Mouse (Mus musculus) kidney, embryonic 15.5 days (tissue): ENCODE results near the gene 2010111I01Rik. TPM values are rescaled to one million over a fixed set of nuclear protein-coding genes. Genes with fewer than 3 reads are reported as not detected.

Experiments
- ATAC-seq: fragments of 200-750 bp; cut with Nextera tagmentation; replicated peaks from 2 replicates; pipeline ENCODE4 v1.8.0; 2017; ENCODE audit warnings: moderate TSS enrichment; ENCODE audit not compliant: low FRiP score
- H3K27ac ChIP-seq: fragments of 300-500 bp; sonication (generic); 2 replicates; pipeline ENCODE4 v1.5.1; 2015; ENCODE audit warnings: mild to moderate bottlenecking, inconsistent platforms
- H3K27me3 ChIP-seq: fragments of 300-500 bp; sonication (generic); 2 replicates; pipeline ENCODE4 v1.6.1; 2015; ENCODE audit warnings: inconsistent platforms
- H3K36me3 ChIP-seq: fragments of 300-500 bp; sonication (generic); 2 replicates; pipeline ENCODE4 v1.6.1; 2015; ENCODE audit warnings: inconsistent platforms
- H3K4me1 ChIP-seq: fragments of 300-500 bp; sonication (generic); 2 replicates; pipeline ENCODE4 v1.6.1; 2015; ENCODE audit warnings: inconsistent platforms
- H3K4me2 ChIP-seq: fragments of 300-500 bp; sonication (generic); 2 replicates; pipeline ENCODE4 v1.6.1; 2015; ENCODE audit warnings: moderate library complexity, mild to moderate bottlenecking, inconsistent platforms
- H3K4me3 ChIP-seq: fragments of 300-500 bp; sonication (generic); replicated peaks from 2 replicates; pipeline ENCODE4 v1.5.1; 2015; ENCODE audit warnings: mild to moderate bottlenecking, inconsistent platforms
- H3K9ac ChIP-seq: fragments of 300-500 bp; sonication (generic); 2 replicates; pipeline ENCODE4 v1.6.1; 2015; ENCODE audit warnings: mild to moderate bottlenecking, inconsistent platforms
- H3K9me3 ChIP-seq: fragments of 300-500 bp; sonication (generic); replicated peaks from 2 replicates; pipeline ENCODE4 v1.6.1; 2016; ENCODE audit warnings: inconsistent platforms
- WGBS: fragments of 180-500 bp; shearing (Covaris S2); methylation state at CpG from one replicate; pipeline ENCODE4 v1.1.7; 2015; ENCODE audit warnings: mixed read lengths; 5-methylcytosine and 5-hydroxymethylcytosine counted together
- polyA plus RNA-seq: library from polyadenylated mRNA; unstranded; fragments of >200 nt; fragmentation: Nextera tagmentation; extraction: Ambion mirVana; gene quantifications from 2 replicates; pipeline ENCODE4 v1.2.1, GENCODE M21; 2015

The 2010111I01Rik gene
- polyA plus RNA-seq, 1 experiment from 2014 or later, result 128 TPM

DNA sequence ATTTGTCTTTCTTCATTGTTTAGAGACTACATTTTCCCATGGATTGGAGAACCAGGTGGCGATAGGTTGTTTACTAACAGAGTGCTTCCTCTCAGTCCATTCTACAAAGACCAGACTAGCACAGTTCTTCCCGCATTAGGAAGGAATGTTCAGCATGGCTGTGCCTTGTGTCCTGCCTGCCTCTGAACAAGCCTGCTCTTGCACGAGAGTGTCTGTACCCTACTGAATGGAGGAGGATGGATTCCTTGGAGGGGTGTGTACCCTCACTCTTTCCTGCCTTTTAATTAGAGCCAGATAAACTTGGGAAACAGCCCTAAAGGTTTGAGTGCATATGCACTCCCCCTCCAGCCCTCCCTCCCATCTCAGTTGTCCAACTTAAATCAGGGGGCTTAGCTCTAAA lies 315.7 kb downstream of the 2010111I01Rik start:
- H3K9ac ChIP-seq, result peak overlapping the region; percentile 12; the same call in 1 of the 2 replicates
- H3K4me1 ChIP-seq, result peaks cover 74% of the 10 kb centered on the region
- no peaks in the 10 kb centered on the region for H3K9me3 ChIP-seq
- H3K27me3 ChIP-seq, result no peaks in the 10 kb centered on the region
- WGBS, result 36% methylated on average over 3 of the region's 3 CpGs
- H3K4me2 ChIP-seq, result peak overlapping the region; percentile 49
- no peak for ATAC-seq
- H3K4me3 ChIP-seq, result peak overlapping the region; percentile 16
- H3K27ac ChIP-seq, result peak overlapping the region; percentile 49; the same call in 1 of the 2 replicates
- H3K36me3 ChIP-seq, result peaks cover 36% of the 10 kb centered on the region

DNA sequence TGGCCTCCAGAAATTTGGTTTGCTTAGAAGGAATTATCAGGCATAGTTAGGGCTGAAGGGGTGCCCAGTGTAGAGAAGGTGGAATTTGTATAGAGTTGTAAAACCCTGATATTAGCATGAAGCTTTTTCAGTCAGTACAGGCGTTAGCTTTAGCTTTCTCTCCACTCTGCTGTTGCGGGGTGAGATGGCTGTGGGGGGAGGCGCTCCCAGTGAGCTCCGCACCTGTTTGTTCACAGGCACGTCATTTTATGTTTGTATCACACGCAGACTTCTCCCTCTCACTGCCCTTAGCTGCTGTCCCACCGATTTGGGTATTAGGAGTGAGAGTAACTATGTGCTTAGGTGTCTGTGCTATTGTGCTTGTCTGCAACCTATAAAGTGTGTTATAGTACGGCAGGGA lies 316.5 kb downstream of the 2010111I01Rik start:
- ATAC-seq, result no peak
- Histone ChIP-seq H3K27me3 (no peaks in the 10 kb centered on the region), H3K4me2 (peak overlapping the region; percentile 49; the same call in 1 of the 2 replicates), H3K27ac (0 out of 2 replicates have a peak overlapping the region, but pooled peaks have one; percentile 49), H3K36me3 (peaks cover 41% of the 10 kb centered on the region), H3K9me3 (no peaks in the 10 kb centered on the region), H3K4me1 (peaks cover 69% of the 10 kb centered on the region), H3K4me3 (no peak overlapping the region), H3K9ac (no peak overlapping the region)
- WGBS, result 74% methylated on average over 8 of the region's 8 CpGs

DNA sequence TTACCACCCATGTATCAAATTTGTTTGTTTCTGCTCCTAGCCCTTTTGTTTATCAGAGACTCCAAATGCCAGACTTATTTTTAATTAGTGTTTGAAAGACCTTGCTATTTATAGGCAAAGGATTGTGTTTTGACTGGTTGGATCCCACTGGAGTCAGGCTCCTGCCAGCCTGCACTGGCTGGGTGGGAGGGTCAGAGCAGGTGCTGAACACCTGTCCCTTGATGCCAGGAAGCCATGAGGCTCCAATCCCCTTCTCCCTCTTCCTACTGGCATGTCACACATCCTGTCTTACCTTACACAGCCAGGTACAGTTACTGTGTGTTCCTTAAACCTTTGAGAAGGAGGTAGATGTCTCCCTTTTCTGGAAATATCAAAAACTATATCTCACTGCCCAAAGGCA lies 318.5 kb downstream of the 2010111I01Rik start:
- no peak overlapping the region for H3K4me2 ChIP-seq
- H3K9me3 ChIP-seq, result no peaks in the 10 kb centered on the region
- H3K27me3 ChIP-seq, result no peaks in the 10 kb centered on the region
- H3K4me1 ChIP-seq, result peaks cover 60% of the 10 kb centered on the region
- ATAC-seq, result no peak
- H3K9ac ChIP-seq, result no peak overlapping the region
- no peak overlapping the region for H3K27ac ChIP-seq
- no peak overlapping the region for H3K4me3 ChIP-seq
- H3K36me3 ChIP-seq, result peaks cover 59% of the 10 kb centered on the region

DNA sequence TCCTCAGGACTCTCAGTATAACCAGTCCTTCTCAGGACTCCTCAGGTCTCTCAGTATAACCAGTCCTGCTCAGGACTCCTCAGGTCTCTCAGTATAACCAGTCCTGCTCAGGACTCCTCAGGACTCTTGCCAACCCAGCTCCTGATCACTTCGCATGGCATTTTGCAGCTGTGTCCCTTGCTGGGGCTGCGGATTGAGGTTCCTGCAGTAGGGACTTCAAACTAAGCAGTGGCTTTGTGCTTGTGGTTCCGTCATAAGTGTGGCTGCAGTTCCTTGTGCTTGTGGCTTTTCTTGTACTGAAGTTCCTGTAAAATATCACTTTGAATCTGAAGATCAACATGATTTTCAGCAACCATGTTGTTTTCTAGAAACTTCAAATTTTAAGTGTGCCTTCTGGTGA lies 320.1 kb downstream of the 2010111I01Rik start:
- Histone ChIP-seq H3K4me2 (no peak overlapping the region), H3K36me3 (peaks cover 71% of the 10 kb centered on the region), H3K9me3 (no peaks in the 10 kb centered on the region), H3K27me3 (no peaks in the 10 kb centered on the region), H3K9ac (no peak overlapping the region), H3K4me1 (peaks cover 55% of the 10 kb centered on the region), H3K4me3 (no peak overlapping the region), H3K27ac (no peak overlapping the region)
- WGBS, result 97% methylated on average over 3 of the region's 3 CpGs
- no peak for ATAC-seq

DNA sequence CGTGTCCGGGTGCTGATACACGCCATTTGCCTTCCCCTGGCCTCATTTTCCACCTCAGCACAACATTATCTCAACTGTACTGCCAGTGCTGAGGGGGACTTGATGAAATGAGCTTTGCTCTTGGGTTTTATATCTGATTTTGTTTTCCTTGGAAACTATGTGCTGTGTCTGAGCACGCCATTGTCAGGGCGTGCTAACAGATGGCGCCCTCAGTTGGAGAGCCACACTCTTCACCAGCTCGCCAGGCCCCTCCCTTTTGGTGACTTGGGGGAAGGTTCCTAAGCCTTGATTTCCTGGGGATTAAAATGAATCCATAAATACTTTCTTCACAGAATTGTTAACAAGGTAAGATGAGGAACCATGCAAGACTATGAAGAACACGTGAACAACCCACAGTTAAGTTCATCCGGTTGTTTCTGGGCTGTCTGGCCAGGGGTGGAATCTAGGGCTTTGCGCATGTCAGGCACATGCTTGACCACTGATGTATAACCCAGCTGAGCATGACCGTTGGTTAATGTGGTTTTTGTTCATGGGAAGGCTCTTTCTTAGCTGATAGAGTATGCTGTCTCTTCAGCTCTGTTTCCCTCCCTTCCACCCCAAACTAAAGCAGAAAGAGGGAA lies 321.9 kb downstream of the 2010111I01Rik start:
- H3K9ac ChIP-seq, result no peak overlapping the region
- peaks cover 89% of the 10 kb centered on the region for H3K36me3 ChIP-seq
- no peaks in the 10 kb centered on the region for H3K9me3 ChIP-seq
- no peak overlapping the region for H3K4me3 ChIP-seq
- H3K4me2 ChIP-seq, result no peak overlapping the region
- H3K4me1 ChIP-seq, result peaks cover 50% of the 10 kb centered on the region
- no peaks in the 10 kb centered on the region for H3K27me3 ChIP-seq
- 82% methylated on average over 11 of the region's 11 CpGs for WGBS
- ATAC-seq, result no peak
- no peak overlapping the region for H3K27ac ChIP-seq

DNA sequence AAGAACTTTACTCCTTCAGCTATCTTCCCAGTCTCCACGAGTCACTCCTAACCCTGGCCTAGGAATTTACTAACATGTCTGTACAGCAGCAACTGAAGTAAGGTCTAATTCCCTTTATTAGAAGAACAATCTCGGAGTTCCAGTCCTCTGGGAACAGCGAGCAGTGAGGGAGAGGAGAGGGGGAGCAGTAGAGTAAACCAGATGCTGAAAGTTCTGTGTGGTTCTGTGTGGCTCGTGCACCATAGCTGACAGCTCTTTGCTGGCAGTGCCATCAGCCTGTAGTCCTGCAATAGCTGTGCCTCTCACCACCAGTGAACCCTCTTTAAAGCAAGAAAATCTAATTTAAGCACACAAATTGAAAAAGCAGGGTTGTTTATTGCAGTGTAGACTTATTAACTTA lies 324.5 kb downstream of the 2010111I01Rik start:
- no peak for ATAC-seq
- peak overlapping the region; percentile 76 for H3K27ac ChIP-seq
- no peak overlapping the region for H3K4me2 ChIP-seq
- no peaks in the 10 kb centered on the region for H3K9me3 ChIP-seq
- peaks cover 76% of the 10 kb centered on the region for H3K36me3 ChIP-seq
- WGBS, result 46% methylated on average over 4 of the region's 4 CpGs
- no peaks in the 10 kb centered on the region for H3K27me3 ChIP-seq
- peaks cover 47% of the 10 kb centered on the region for H3K4me1 ChIP-seq
- H3K9ac ChIP-seq, result no peak overlapping the region
- no peak overlapping the region for H3K4me3 ChIP-seq

DNA sequence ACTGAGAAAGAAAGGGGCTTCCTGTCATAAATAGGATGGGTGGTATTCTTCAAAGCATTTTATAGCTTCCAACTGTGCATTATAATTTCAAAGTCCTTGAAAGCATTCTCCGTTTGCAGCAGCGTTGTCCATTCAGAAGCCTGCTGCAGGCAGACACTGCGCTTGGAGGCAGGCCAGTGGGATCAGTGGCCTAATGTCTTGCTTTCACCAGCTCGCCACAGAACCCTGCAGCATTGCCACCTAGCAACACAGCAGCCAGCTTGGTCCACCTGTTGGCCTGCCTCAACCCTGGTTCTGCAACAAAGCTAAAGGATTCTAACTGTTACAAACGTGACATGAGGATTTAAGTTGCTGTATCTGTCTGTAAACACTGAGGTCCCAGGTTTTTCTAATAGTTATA lies 325.0 kb downstream of the 2010111I01Rik start:
- WGBS, result 49% methylated on average over 5 of the region's 5 CpGs
- ATAC-seq, result no peak
- Histone ChIP-seq H3K4me2 (no peak overlapping the region), H3K27me3 (no peaks in the 10 kb centered on the region), H3K9ac (no peak overlapping the region), H3K4me1 (peaks cover 53% of the 10 kb centered on the region), H3K36me3 (peaks cover 75% of the 10 kb centered on the region), H3K4me3 (no peak overlapping the region), H3K9me3 (no peaks in the 10 kb centered on the region), H3K27ac (peak overlapping the region; percentile 46; the same call in 1 of the 2 replicates)

DNA sequence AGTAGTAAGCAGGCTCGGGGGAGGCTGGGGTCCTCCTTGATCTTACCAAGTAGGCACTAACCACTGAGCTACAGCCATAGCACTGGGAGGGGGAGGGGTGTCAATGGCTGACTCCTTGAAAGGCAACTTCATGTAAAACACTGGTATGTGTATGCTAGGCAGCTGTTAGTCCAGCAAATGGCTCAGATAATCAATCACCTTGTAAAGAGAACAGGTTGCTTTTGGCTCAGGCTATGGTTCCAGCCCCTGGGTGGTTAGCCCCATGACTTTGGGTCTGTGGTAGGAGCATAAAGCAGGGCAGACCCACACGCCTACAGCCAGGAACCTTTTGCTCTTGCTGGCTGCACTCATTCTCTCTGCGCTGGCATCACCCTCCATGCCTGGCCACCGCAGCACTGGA lies 325.4 kb downstream of the 2010111I01Rik start:
- no peak overlapping the region for H3K4me3 ChIP-seq
- peak overlapping the region; percentile 46 for H3K27ac ChIP-seq
- peaks cover 57% of the 10 kb centered on the region for H3K4me1 ChIP-seq
- ATAC-seq, result no peak
- H3K36me3 ChIP-seq, result peaks cover 71% of the 10 kb centered on the region
- no peak overlapping the region for H3K4me2 ChIP-seq
- no peak overlapping the region for H3K9ac ChIP-seq
- H3K27me3 ChIP-seq, result no peaks in the 10 kb centered on the region
- WGBS, result 89% methylated on average over 4 of the region's 4 CpGs
- H3K9me3 ChIP-seq, result no peaks in the 10 kb centered on the region

DNA sequence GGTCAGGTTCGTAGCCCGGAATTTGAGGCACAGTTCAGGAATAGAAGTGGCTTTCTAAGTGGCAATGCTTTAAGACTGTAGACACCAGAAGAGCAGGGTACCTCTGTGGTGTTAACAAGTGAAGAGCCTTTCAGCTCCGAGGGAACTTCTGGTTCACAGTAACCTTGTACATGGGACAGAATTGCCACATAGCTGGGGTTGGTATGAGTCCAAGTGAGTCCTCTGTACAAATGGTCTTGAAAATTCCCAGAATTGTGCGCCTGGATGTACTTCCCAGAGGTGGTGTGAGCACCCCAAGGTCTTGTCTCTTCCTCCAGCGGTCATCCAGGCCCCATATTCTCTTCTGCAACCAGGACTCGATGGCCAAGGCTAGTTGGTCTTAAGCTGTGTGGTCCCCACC lies 326.3 kb downstream of the 2010111I01Rik start:
- no peak overlapping the region for H3K27ac ChIP-seq
- peaks cover 71% of the 10 kb centered on the region for H3K36me3 ChIP-seq
- H3K9me3 ChIP-seq, result no peaks in the 10 kb centered on the region
- no peaks in the 10 kb centered on the region for H3K27me3 ChIP-seq
- no peak overlapping the region for H3K4me3 ChIP-seq
- H3K4me2 ChIP-seq, result no peak overlapping the region
- peaks cover 60% of the 10 kb centered on the region for H3K4me1 ChIP-seq
- ATAC-seq, result no peak
- 93% methylated on average over 6 of the region's 6 CpGs for WGBS
- H3K9ac ChIP-seq, result no peak overlapping the region

DNA sequence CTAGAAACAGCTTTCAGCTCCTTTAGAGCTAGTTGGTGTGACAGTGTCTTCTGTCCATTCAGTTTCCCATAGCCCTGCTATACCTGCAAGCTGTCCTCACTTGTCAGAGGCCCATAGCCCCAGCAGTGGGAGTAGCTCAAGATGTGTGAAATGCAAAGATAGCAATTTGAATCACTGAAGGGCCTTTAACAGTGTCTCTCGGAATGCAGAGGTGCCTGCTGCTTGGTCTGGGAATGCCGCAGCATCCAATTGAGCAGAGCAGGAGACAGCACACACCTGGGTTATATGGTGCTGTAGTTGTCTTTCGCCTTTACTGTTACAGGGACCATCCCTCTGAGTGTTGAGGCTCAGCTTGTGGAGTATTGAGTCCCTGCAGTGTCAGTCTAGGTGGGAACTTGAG lies 329.0 kb downstream of the 2010111I01Rik start:
- H3K4me2 ChIP-seq, result no peak overlapping the region
- WGBS, result 66% methylated on average over 3 of the region's 3 CpGs
- H3K9me3 ChIP-seq, result no peaks in the 10 kb centered on the region
- H3K4me3 ChIP-seq, result no peak overlapping the region
- peak overlapping the region; percentile 87 for H3K27ac ChIP-seq
- no peak overlapping the region for H3K9ac ChIP-seq
- peaks cover 71% of the 10 kb centered on the region for H3K36me3 ChIP-seq
- peaks cover 47% of the 10 kb centered on the region for H3K4me1 ChIP-seq
- H3K27me3 ChIP-seq, result no peaks in the 10 kb centered on the region
- no peak for ATAC-seq

DNA sequence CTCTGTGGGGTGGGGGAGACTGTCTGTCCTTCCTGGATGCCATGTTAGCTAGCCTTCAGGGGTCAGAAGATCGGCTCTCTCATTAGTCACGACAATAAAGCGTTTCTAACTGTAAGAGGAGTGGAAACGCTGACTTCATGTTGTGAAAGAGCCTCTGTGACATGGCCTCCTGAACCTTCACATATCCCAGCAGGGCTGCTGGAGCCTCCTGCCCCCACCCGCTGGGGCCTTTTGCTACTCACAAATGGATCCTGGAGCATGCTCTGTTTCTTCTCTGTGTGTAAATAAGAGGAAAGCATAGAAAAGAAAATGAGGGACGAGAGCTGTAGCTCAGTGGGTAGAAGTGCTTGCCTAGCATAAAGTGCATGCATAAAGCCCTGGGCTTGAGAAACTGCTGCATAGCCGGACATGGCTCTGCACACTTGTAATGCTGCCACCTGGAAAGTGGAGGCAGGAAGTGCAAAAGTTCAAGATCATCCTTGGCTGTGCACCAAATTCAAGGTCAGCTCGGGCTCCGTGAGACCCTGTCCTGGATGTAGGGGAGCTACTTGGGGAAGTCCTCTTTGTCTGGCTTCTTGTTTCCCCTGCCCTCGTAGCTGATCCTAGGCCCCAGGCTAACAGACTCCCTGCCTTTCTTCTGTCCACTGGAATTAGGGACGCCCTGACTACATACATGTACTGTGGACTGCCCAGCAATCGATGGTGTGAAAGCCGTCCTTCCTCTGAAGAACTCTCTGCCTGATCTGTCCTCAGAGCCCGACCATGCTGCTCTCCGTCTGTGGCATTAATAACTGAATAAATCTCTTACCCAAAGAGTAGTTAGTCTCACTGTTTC lies 329.9 kb downstream of the 2010111I01Rik start:
- 0 out of 2 replicates have a peak overlapping the region, but pooled peaks have one; percentile 6 for H3K9ac ChIP-seq
- H3K27ac ChIP-seq, result peak overlapping the region; percentile 87
- 0 out of 2 replicates have a peak overlapping the region, but pooled peaks have one; percentile 7 for H3K4me2 ChIP-seq
- peaks cover 74% of the 10 kb centered on the region for H3K36me3 ChIP-seq
- no peaks in the 10 kb centered on the region for H3K27me3 ChIP-seq
- no peaks in the 10 kb centered on the region for H3K9me3 ChIP-seq
- ATAC-seq, result peak; percentile 37; the same call in 1 of the 2 replicates
- WGBS, result 30% methylated on average over 15 of the region's 15 CpGs
- peaks cover 40% of the 10 kb centered on the region for H3K4me1 ChIP-seq
- H3K4me3 ChIP-seq, result no peak overlapping the region

DNA sequence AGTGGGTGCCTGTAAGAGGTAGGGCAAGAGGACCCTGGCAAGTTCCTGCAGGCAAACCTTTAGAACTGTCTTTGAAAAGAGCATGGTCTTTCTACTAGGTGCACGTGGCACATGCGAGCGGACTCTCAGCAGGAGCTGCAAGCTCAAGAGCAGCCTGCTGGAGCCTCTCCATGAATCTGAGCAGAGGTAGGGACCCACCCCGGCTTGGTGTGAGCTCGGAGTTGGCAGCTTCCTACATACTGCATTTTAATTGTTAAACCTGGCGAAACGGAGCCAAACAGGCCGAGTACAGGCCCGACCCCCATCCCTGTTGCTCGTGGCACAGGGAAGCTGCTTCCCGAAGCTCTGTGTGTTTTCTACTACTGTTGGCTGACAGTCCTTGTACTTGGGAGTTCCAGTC lies 331.6 kb downstream of the 2010111I01Rik start:
- no peaks in the 10 kb centered on the region for H3K9me3 ChIP-seq
- H3K27ac ChIP-seq, result 0 out of 2 replicates have a peak overlapping the region, but pooled peaks have one; percentile 18
- no peak overlapping the region for H3K4me2 ChIP-seq
- peaks cover 43% of the 10 kb centered on the region for H3K4me1 ChIP-seq
- no peak overlapping the region for H3K9ac ChIP-seq
- no peak for ATAC-seq
- 88% methylated on average over 11 of the region's 11 CpGs for WGBS
- H3K4me3 ChIP-seq, result no peak overlapping the region
- no peaks in the 10 kb centered on the region for H3K27me3 ChIP-seq
- H3K36me3 ChIP-seq, result peaks cover 74% of the 10 kb centered on the region
